Mouse (Mus musculus): ENCODE measurements around the gene Gm10577.

DNA sequence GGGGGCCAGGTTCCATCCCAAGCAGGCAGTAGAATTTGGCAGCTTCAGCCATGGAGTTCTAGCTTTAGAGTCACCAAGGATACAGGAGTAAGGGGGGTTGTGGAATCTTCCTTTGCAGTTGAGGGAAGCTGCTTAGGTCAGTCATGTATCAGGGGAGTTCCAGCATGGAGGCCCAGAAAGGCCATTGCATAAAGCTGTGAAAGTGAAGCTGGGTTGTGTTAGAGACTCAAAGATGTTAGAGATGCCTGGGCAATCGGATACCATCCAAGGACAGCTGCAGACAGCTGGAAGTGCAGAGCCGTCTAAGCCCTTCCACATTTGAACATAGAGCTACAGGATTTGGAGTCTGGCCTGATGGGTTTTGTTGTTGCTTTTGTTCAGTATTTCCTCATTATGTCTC, 23.2 kb upstream of the Gm10577 start:
- TF ChIP-seq CTCF (IDR thresholded peaks at IDR 0.05; ENCODE audit: low read depth) (no peak), EP300 (optimal IDR thresholded peaks at IDR 0.05) (no peak)
